Mouse (Mus musculus) heart, postnatal 25 days (tissue): ENCODE results near the gene Slc35c2. TPM values are rescaled to one million over a fixed set of nuclear protein-coding genes. Genes with fewer than 3 reads are reported as not detected.

Source experiments
- DNase-seq: peaks from one replicate; pipeline ENCODE4 v3.0.0; 2022; ENCODE audit warnings: low spot score
- intact Hi-C: fragments of 180-260 bp; cut with DNase I; formaldehyde crosslinking; loops from one replicate; pipeline ENCODE4 v1.15.1; 2025
- total RNA-seq, 2 experiments: library from RNA; stranded (reverse); gene quantifications; 2 replicates each; pipeline ENCODE4 v1.2.3; 2021

Slc35c2 gene
- total RNA-seq, 2 experiments from 2014 or later: 18.3 to 21.4 TPM

DNA sequence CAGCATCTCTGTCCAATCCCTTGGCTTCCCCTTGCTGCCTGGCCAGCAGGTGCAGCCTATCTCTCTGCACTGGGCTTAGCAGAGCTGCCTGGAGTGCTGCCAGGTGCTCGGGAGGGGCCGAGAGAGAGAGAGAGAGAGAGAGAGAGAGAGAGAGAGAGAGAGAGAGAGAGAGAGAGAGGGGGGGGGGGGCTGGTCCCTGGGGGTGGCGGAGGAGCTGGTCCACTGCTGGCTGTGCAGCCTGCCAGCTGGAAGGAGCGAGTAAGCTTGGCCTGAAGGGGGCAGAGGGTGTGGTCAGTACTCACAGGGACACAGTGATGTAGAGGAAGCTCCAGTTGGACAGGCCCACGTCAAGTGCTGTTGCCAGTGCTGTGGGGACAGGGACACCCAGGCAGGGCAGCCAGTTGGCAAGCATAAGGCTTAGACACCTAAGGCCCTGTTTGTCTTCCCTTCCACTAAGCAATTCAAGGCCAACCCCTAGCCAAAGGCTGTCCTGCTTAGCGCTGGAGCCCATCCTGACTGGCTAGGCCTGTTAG lies 5.8 kb downstream of the Slc35c2 start:
- intact Hi-C loops: no loop called here
- peak; percentile 16 for DNase-seq

DNA sequence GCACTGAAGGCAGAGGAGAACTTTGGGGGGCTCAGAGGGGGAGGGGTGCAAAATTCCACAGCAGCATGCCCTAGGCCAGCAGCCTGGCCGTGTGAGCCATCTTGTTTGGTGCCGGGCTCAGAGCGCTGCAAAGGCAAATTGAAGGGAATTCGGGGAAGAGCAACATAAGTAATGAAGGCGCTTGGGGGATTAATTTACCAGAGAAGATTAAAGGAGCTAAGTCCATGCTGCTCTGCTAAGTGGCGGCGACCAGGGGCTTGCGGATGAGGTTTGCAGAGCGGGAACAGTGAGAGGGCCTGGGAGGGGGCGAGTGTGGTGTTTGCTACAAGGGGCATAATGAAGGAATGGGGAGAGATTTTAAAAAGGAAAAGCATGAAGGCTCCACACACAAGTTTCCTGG lies 8.3 kb downstream of the Slc35c2 start:
- intact Hi-C loops: loop anchor here (10.0 kb wide), 2 partner anchors 325 to 355 kb away; no protein-coding TSS in a partner anchor

DNA sequence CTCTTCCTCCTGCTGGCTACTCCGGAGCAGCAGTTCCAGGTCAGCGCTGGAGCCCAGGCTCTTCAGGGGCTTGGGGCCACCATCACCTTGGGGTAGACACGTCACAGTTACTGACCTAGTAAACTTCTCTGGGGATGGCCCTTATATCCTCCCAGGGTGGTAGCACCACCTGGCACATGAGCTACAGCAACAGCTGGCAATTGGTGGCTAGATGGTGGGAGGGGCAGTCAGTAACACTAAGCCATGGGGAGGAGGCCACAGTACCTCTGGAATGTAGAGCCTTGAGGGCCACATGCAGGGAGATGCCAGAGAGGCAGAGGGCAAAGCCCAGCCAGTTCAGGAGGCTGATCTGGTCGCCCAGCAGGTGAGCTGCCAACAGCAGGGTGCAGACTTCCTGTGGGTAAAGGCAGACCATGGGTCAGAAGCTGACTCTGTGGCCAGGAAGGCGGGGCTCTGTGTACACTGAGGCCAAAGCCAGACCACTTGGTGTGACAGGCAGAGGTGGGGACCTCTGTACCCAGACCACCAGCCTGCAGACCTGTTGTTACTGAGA lies 10.4 kb downstream of the Slc35c2 start:
- DNase-seq: no peak
- intact Hi-C loops: loop anchor here (2.0 to 10.0 kb wide), 3 partner anchors 62 to 352 kb away; no protein-coding TSS in a partner anchor

More for the DNA sequence above, 8.3 kb downstream of the Slc35c2 start:
- no peak for DNase-seq

DNA sequence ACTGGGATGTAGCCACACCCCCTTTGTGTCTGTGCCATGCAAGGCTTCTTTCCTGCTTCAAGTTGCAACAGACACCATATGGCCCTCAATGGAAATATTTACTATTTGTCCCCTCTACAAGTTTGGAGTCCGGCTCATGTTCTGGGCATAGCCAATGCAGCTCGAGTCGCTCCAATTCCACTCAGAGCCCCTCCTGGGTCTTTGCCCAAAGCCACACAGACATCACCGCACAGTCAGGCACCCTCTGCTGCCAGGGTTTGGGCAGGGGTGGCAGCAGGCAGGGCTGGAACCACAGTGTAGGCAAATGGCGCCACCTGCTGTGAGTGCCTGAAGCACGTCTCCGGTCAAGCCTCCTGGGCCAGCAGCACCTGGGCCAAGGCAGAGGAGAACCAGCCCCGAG lies 11.8 kb downstream of the Slc35c2 start:
- intact Hi-C loops: loop anchor here (1.0 to 10.0 kb wide), 4 partner anchors 63 to 351 kb away; no protein-coding TSS in a partner anchor
- no peak for DNase-seq

DNA sequence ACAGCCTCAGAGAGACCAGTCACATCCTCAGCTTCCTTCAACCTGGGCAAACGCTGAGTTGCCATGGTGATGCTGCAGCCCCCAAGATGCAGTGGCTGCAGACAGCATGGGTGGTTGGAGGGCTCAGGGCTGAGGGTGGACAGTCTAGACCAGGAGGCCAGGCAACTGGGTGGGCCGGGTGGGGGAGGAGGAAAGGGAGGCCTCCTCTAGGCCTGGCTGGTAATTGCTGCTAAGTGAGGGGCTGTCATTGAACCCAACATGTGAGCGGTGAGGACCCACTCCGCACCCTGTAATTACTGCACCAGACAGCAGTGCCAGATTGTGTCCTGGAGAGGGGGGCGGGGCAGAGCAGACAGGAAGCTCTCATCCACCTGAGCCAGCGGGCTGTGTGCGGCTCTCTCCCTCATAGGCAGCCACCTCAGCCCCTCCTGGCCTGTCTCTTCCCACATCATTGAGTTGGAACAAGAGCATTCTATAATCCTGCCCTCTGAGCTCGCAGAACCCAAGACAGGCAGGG lies 12.5 kb downstream of the Slc35c2 start:
- intact Hi-C loops: loop anchor here (10.0 kb wide), 2 partner anchors 320 to 350 kb away; no protein-coding TSS in a partner anchor
- no peak for DNase-seq

- no peak for DNase-seq
- intact Hi-C loops: loop anchor here (10.0 kb wide), 2 partner anchors 319 to 349 kb away; no protein-coding TSS in a partner anchor
These were observed 14.1 kb downstream of the Slc35c2 start for GRCm38 (mm10) chr2:165273589-165273988.

- no peak for DNase-seq
- intact Hi-C loops: loop anchor here (10.0 kb wide), 2 partner anchors 317 to 347 kb away; no protein-coding TSS in a partner anchor
These were observed 16.3 kb downstream of the Slc35c2 start for GRCm38 (mm10) chr2:165271326-165271725.

DNA sequence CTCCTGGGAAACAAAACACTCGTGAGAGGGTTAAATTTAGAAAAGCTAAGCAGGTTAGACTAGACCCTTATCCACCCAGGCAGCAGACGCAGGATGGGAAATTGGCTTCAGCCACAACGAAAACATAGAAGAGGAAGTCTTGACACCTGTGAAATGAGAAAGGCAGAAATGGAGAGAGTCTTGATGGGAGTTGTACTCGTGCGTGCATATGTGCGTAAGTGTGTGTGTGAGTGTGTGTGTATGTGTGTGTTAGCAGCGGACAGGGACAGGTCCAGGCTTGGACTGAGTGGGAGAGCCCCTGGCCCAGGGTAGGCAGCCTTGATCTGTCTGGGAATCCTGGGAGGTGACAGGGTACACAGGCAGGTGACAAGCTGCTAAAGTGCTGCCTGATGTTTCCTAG lies 16.8 kb downstream of the Slc35c2 start:
- intact Hi-C loops: loop anchor here (10.0 kb wide), 2 partner anchors 316 to 346 kb away; no protein-coding TSS in a partner anchor

GRCm38 (mm10) chr2:165266739-165267138 lies 20.9 kb downstream of the Slc35c2 start:
- intact Hi-C loops: no loop called here
- no peak for DNase-seq

More for the DNA sequence above, 16.8 kb downstream of the Slc35c2 start:
- no peak for DNase-seq

- no peak for DNase-seq
- intact Hi-C loops: no loop called here
These were observed 23.8 kb downstream of the Slc35c2 start for GRCm38 (mm10) chr2:165263861-165264260.

DNA sequence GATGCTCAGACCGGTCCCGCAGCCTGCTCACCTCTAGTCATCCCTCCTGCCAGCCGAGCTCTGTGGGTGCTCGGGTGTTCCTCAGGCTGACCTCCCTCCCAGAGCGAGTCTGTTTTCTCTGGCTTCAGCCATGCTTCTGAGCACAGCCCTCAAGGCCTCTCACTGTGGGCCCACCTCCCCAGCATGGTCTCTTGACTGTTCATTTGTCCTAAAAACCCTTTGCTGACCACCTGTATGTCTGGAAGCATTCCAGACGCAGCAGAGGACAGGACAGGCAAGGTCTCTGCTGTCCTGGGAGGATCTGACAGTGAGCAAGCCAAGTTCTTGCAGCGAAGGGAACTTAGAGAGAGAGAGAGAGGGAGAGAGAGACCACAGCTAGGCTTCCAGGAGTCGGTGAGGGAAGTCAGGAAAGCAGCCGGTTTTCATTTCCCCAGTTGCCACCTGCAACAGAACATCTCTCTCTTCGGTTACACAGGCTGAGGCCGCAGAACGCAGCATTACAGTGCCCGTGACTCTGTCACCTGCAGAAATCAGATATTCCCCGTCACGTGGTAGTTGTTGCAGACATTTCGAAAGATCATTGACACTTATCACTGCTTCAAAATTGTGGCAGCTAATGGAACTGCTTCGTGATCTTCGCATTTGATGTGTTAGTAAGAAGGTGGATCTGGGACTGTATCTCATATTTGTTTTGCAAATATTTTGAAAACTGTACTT lies 25.2 kb downstream of the Slc35c2 start:
- intact Hi-C loops: no loop called here

DNA sequence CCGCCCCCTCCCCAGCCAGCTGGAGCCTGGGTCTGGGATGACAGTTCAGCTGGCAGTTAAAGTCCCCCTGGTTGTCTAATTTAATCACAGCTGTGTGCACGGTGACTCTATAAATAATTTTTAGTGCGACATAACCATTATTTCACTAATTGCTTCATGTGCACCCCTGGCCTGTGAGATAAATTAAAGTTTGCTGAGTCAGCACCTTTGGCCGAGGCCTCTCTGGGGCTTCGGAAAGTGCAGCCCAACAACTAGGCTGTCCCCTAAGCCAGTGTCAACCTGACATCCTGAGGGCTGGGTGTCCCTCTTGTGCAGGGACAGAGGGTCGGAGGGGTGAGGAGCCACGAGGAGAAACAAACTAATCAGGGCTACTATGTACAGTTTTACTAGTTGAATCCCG lies 27.8 kb downstream of the Slc35c2 start:
- intact Hi-C loops: no loop called here
- DNase-seq: no peak

More for the DNA sequence above, 25.2 kb downstream of the Slc35c2 start:
- DNase-seq: no peak

GRCm38 (mm10) chr2:165258321-165258720 lies 29.3 kb downstream of the Slc35c2 start:
- intact Hi-C loops: no loop called here

DNA sequence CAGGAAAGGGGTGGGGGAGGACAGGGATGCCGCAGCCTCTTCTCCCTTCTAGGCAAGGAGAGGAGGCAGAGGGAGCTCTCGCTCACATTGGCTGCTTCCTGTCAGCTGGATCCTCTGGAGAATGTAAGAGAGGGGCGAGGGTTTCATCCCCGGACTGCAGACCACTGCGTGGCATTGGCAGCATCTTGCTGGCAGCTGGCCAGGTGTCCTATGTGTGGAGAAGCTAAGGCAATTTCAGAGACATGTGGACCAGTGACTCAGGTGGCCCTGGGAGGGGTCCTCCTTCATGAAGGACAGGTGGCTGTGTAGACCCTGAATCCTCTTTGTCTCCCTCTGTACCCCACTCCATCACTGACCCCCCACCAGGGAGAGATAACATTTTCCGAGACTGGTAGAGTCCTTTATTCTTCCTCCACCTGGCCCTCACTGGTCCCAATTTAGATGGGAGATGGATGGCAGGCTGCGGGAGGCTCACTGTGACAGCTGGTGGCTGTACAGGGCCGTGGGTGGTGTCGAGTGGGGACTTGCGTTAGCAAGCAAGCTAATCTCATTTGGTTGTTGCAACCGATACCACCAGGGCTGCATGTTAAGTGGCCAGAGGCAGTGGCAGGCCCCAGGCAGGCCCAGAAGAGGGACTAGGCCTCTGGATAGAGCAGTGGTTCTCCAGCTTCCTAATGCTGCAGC lies 30.4 kb downstream of the Slc35c2 start:
- intact Hi-C loops: no loop called here
- no peak for DNase-seq

More at GRCm38 (mm10) chr2:165258321-165258720, 29.3 kb downstream of the Slc35c2 start:
- no peak for DNase-seq

- intact Hi-C loops: no loop called here
- no peak for DNase-seq
These were observed 31.5 kb downstream of the Slc35c2 start for GRCm38 (mm10) chr2:165256213-165256612.

DNA sequence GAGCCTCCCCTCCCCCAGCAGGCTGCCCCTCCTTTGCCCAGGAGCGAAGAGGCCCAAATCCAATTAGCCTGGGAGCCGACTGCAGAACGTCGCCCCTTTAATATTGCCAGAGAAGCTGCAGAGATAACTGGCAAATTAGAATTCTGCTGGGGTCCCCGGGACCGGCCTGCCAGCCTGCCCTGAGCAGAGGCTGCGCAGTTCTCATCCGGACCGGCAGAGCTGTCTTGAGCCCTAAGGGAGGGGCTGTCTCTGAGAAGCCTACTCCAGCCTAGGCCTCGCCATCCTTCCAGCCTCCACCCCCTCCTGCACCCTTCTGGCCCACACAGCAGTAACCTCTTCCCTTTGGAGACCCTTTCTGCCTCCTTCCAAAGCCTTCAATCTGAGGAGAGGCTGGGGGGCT lies 33.8 kb downstream of the Slc35c2 start:
- no peak for DNase-seq
- intact Hi-C loops: no loop called here

DNA sequence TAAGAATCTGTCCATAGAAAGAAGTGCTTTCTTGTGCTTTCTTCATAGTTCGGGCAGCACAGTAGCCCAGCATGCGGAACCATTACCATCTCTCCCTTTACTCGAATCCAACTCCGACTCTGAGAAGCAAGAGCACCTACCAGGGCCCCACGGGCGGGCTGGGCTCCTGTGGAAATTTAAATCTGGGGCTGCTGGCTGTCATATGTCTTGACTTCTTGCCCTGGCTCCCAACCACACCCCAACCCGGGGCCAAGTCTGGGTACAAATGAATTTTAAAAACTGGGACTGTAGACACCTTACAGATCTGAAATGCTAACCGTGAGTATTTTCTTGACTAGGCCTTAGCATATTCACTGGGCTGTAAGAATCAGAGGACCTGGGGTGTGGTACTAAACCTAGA lies 34.4 kb downstream of the Slc35c2 start:
- no peak for DNase-seq
- intact Hi-C loops: no loop called here

DNA sequence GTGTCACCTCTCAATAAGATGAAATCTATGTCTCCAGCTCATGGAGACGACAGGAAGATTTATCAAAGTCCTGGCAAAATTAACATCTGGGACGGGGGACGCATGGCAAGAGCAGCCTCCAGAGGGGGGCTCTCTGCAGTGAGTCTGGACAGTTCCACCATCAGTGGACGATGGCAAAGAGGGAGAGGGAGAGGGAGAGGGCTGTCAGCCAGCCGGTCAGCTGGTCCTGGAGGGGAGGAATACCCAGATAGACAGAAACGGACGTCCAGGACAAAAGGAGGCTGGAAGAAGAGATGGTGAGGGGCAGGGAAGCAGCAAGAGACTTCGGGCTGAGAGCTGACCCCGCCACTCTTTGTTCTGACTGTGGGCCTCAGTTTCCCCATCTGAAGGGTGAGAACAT lies 34.9 kb downstream of the Slc35c2 start:
- DNase-seq: no peak
- intact Hi-C loops: no loop called here

- DNase-seq: no peak
- intact Hi-C loops: no loop called here
These were observed 35.3 kb downstream of the Slc35c2 start for GRCm38 (mm10) chr2:165252381-165252780.

DNA sequence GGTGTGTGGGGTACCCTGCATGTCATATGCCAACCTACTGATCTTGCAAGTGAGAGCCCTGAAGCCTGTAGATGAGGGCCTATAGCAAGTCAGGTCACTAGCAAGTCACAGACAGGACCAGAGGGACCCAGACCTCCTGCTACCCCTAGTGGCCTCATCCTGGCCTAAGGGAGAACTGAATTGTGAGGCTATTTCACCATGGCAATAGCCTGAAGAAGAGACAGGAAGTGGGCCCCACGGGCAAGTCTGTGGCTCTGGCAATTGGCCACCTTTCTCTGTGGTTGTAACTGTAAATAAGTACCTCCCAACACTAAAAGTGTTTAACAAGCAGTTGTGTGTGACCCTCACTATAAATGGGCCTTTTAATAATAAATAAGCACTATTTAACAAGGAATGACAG lies 36.8 kb downstream of the Slc35c2 start:
- intact Hi-C loops: no loop called here
- DNase-seq: no peak
